ENCODE assay signal across 9 mouse cellular contexts in genomic region chr10:76636026-76636425, GRCm38 (mm10). TPM values are rescaled to one million over a fixed set of nuclear protein-coding genes. Genes with fewer than 3 reads are reported as not detected.
A peak's percentile ranks its signal among the peaks of the same experiment; 100 is the strongest.
DNase-seq lines count a peak whose midpoint lies in the region; ATAC-seq lines count a peak whose summit lies in the region.
"Had no signal": no experiment of that assay in that cellular context is flagged by ENCODE, and none has a peak within 500 bp of the region (broad histone marks: within the 10 kb centered on the region; RNA-seq: fewer than 3 reads in every experiment).

No protein-coding gene starts in this region.

- 0 out of 2 replicates have a peak, but pooled peaks have one; percentile 49 for ATAC-seq in embryonic facial prominence, embryonic 12.5 days (ENCODE audit: insufficient number of reproducible peaks, insufficient read depth, low FRiP score, low TSS enrichment)
- peak; percentile 38; the same call in 1 of the 2 replicates for ATAC-seq in limb, embryonic 11.5 days (ENCODE audit: insufficient number of reproducible peaks, low FRiP score, low TSS enrichment, low read depth)
- ATAC-seq in midbrain, embryonic 13.5 days = no peak

- no peaks in the 10 kb centered on the region for H3K27me3 ChIP-seq in embryonic facial prominence, embryonic 12.5 days
- H3K27me3 ChIP-seq in limb, embryonic 11.5 days (ENCODE audit: control insufficient read depth, insufficient read depth, low read length) = no peaks in the 10 kb centered on the region
- no peaks in the 10 kb centered on the region for H3K27me3 ChIP-seq in midbrain, embryonic 13.5 days

- H3K27ac ChIP-seq in embryonic facial prominence, embryonic 12.5 days = peak overlapping the region; percentile 77
- 0 out of 2 replicates have a peak overlapping the region, but pooled peaks have one; percentile 0 for H3K27ac ChIP-seq in limb, embryonic 11.5 days (replicated peaks; ENCODE audit: low read depth, low read length)
- H3K27ac ChIP-seq in midbrain, embryonic 13.5 days = no peak overlapping the region

- intact Hi-C loops in heart, postnatal 25 days (cut with DNase I) = no loop called here

- no peaks in the 10 kb centered on the region for H3K36me3 ChIP-seq in embryonic facial prominence, embryonic 12.5 days
- no peaks in the 10 kb centered on the region for H3K36me3 ChIP-seq in limb, embryonic 11.5 days (ENCODE audit: control insufficient read depth, insufficient read depth, low read length)
- no peaks in the 10 kb centered on the region for H3K36me3 ChIP-seq in midbrain, embryonic 13.5 days

- H3K4me2 ChIP-seq in embryonic facial prominence, embryonic 12.5 days (replicated peaks) = no peak overlapping the region
- no peak overlapping the region for H3K4me2 ChIP-seq in limb, embryonic 11.5 days (ENCODE audit: low read depth, severe bottlenecking)
- H3K4me2 ChIP-seq in midbrain, embryonic 13.5 days (replicated peaks) = no peak overlapping the region

- peak; percentile 79 for DNase-seq in NIH3T3 (ENCODE audit: low read depth)
- peak; percentile 59 for DNase-seq in heart, postnatal 25 days (ENCODE audit: low spot score)
- DNase-seq in limb, embryonic 11.5 days (ENCODE audit: low spot score) = peak; percentile 72
- no peak for DNase-seq in ovary, postnatal 14 days (ENCODE audit: low spot score)
- DNase-seq in T-cell, adult 2 months (ENCODE audit: low spot score) = no peak
- DNase-seq in urinary bladder, postnatal 25 days (ENCODE audit: low spot score) = no peak

- WGBS in embryonic facial prominence, embryonic 12.5 days = 26% methylated on average over 3 of the region's 3 CpGs
- WGBS in limb, embryonic 11.5 days = 11% methylated on average over 3 of the region's 3 CpGs
- WGBS in midbrain, embryonic 13.5 days = 84% methylated on average over 3 of the region's 3 CpGs

- H3K4me3 ChIP-seq in embryonic facial prominence, embryonic 12.5 days = no peak overlapping the region
- H3K4me3 ChIP-seq in limb, embryonic 11.5 days (ENCODE audit: low read depth, low read length) = no peak overlapping the region
- H3K4me3 ChIP-seq in midbrain, embryonic 13.5 days (replicated peaks) = no peak overlapping the region

- H3K9ac ChIP-seq in embryonic facial prominence, embryonic 12.5 days = no peak overlapping the region
- no peak overlapping the region for H3K9ac ChIP-seq in limb, embryonic 11.5 days (ENCODE audit: low read length)
- no peak overlapping the region for H3K9ac ChIP-seq in midbrain, embryonic 13.5 days (replicated peaks)

- peaks cover 37% of the 10 kb centered on the region for H3K4me1 ChIP-seq in embryonic facial prominence, embryonic 12.5 days
- peaks cover 18% of the 10 kb centered on the region for H3K4me1 ChIP-seq in limb, embryonic 11.5 days (ENCODE audit: control insufficient read depth, insufficient read depth, low read length)
- 0 out of 2 replicates have a peak, but pooled peaks cover 6% of the 10 kb centered on the region for H3K4me1 ChIP-seq in midbrain, embryonic 13.5 days (replicated peaks)

- H3K9me3 ChIP-seq in embryonic facial prominence, embryonic 12.5 days = no peaks in the 10 kb centered on the region
- no peaks in the 10 kb centered on the region for H3K9me3 ChIP-seq in limb, embryonic 11.5 days (ENCODE audit: control insufficient read depth, low read length)
- no peaks in the 10 kb centered on the region for H3K9me3 ChIP-seq in midbrain, embryonic 13.5 days

RNA-seq across cellular contexts. Expression of gene Col6a2, which starts 12.6 kb away (rescaled TPM):
- polyA plus RNA-seq in embryonic facial prominence, embryonic 12.5 days (2016; fragmentation: Nextera tagmentation; extraction: Ambion mirVana) = 90.7 and 109 TPM in 2 replicates
- total RNA-seq in heart, postnatal 25 days (2021) = 100 to 1,000 TPM in 1 of 2 experiments, 10 to 100 TPM in 1; 94.0 to 106 TPM
- 10.1 and 10.3 TPM in 2 replicates for polyA plus RNA-seq in limb, embryonic 11.5 days (2014; fragmentation: Nextera tagmentation; extraction: Ambion mirVana)
- polyA plus RNA-seq in midbrain, embryonic 13.5 days (2015; fragmentation: Nextera tagmentation; extraction: Ambion mirVana) = 9.5 and 12.5 TPM in 2 replicates
- total RNA-seq: MEL had no signal

Comparison
In these comparisons a context has a peak if more than half of its experiments do, and no peak if none do; other contexts are left out.
1. DNase-seq: peak in NIH3T3 (single experiment), heart, postnatal 25 days (single experiment) and limb, embryonic 11.5 days (single experiment); none in ovary, postnatal 14 days (single experiment), T-cell, adult 2 months (single experiment) and urinary bladder, postnatal 25 days (single experiment).